Comparison of ENCODE assay signal across 17 mouse cellular contexts in genomic region chr8:107946888-107947287, GRCm38 (mm10). TPM values are rescaled to one million over a fixed set of nuclear protein-coding genes. Genes with fewer than 3 reads are reported as not detected.
DNase-seq lines count a peak whose midpoint lies in the region; ATAC-seq and TF ChIP-seq lines count a peak whose summit lies in the region.
"Had no signal": no experiment of that assay in that cellular context is flagged by ENCODE, and none has a peak within 500 bp of the region (broad histone marks: within the 10 kb centered on the region; RNA-seq: fewer than 3 reads in every experiment).

No protein-coding gene starts in this region.

- TF ChIP-seq CTCF in midbrain, postnatal 0 days (IDR thresholded peaks at IDR 0.05): no peak

- H3K4me1 ChIP-seq in embryonic facial prominence, embryonic 12.5 days: peaks cover 49% of the 10 kb centered on the region
- H3K4me1 ChIP-seq in embryonic facial prominence, embryonic 10.5 days: peaks cover 76% of the 10 kb centered on the region
- H3K4me1 ChIP-seq in midbrain, embryonic 12.5 days: peaks cover 39% of the 10 kb centered on the region
- peaks cover 12% of the 10 kb centered on the region for H3K4me1 ChIP-seq in midbrain, embryonic 11.5 days (ENCODE audit: control insufficient read depth, insufficient read depth, low read length)
- peaks cover 93% of the 10 kb centered on the region for H3K4me1 ChIP-seq in limb, embryonic 10.5 days
- peaks cover 15% of the 10 kb centered on the region for H3K4me1 ChIP-seq in midbrain, postnatal 0 days (ENCODE audit: insufficient read depth, low read length)

- no peaks in the 10 kb centered on the region for H3K9me3 ChIP-seq in embryonic facial prominence, embryonic 12.5 days
- no peaks in the 10 kb centered on the region for H3K9me3 ChIP-seq in embryonic facial prominence, embryonic 10.5 days
- no peaks in the 10 kb centered on the region for H3K9me3 ChIP-seq in midbrain, embryonic 12.5 days
- no peaks in the 10 kb centered on the region for H3K9me3 ChIP-seq in midbrain, embryonic 11.5 days (ENCODE audit: control insufficient read depth, low read length)
- no peaks in the 10 kb centered on the region for H3K9me3 ChIP-seq in limb, embryonic 10.5 days (replicated peaks)
- H3K9me3 ChIP-seq in midbrain, postnatal 0 days (ENCODE audit: low read length): no peaks in the 10 kb centered on the region
- H3K9me3 ChIP-seq: neural tube, embryonic 12.5 days had no signal

- H3K36me3 ChIP-seq in embryonic facial prominence, embryonic 12.5 days: no peaks in the 10 kb centered on the region
- H3K36me3 ChIP-seq in embryonic facial prominence, embryonic 10.5 days (replicated peaks): no peaks in the 10 kb centered on the region
- no peaks in the 10 kb centered on the region for H3K36me3 ChIP-seq in midbrain, embryonic 12.5 days
- H3K36me3 ChIP-seq in midbrain, embryonic 11.5 days (ENCODE audit: control insufficient read depth, insufficient read depth, low read length): no peaks in the 10 kb centered on the region
- no peaks in the 10 kb centered on the region for H3K36me3 ChIP-seq in limb, embryonic 10.5 days
- no peaks in the 10 kb centered on the region for H3K36me3 ChIP-seq in midbrain, postnatal 0 days (ENCODE audit: insufficient read depth, low read length)
- H3K36me3 ChIP-seq: neural tube, embryonic 12.5 days had no signal

- peak overlapping the region; percentile 67 for H3K27ac ChIP-seq in embryonic facial prominence, embryonic 12.5 days
- H3K27ac ChIP-seq in embryonic facial prominence, embryonic 10.5 days (replicated peaks): no peak overlapping the region; the same call in 1 of the 2 replicates
- peak overlapping the region; percentile 16 for H3K27ac ChIP-seq in midbrain, embryonic 12.5 days (replicated peaks)
- no peak overlapping the region for H3K27ac ChIP-seq in midbrain, embryonic 11.5 days (ENCODE audit: low read depth, low read length)
- peak overlapping the region; percentile 84; the same call in 1 of the 2 replicates for H3K27ac ChIP-seq in limb, embryonic 10.5 days
- peak overlapping the region; percentile 55 for H3K27ac ChIP-seq in midbrain, postnatal 0 days (ENCODE audit: low read depth, low read length)
- H3K27ac ChIP-seq: neural tube, embryonic 12.5 days had no signal

- H3K4me2 ChIP-seq in embryonic facial prominence, embryonic 12.5 days (replicated peaks): no peak overlapping the region
- no peak overlapping the region for H3K4me2 ChIP-seq in midbrain, embryonic 12.5 days (replicated peaks)
- no peak overlapping the region for H3K4me2 ChIP-seq in midbrain, embryonic 11.5 days
- peak overlapping the region; percentile 2; the same call in 1 of the 2 replicates for H3K4me2 ChIP-seq in midbrain, postnatal 0 days (ENCODE audit: low read depth, low read length, poor library complexity, severe bottlenecking)
- H3K4me2 ChIP-seq: neural tube, embryonic 12.5 days had no signal

- H3K4me3 ChIP-seq in embryonic facial prominence, embryonic 12.5 days: no peak overlapping the region
- no peak overlapping the region for H3K4me3 ChIP-seq in embryonic facial prominence, embryonic 10.5 days
- H3K4me3 ChIP-seq in midbrain, embryonic 12.5 days: no peak overlapping the region
- H3K4me3 ChIP-seq in midbrain, embryonic 11.5 days (ENCODE audit: low read depth, low read length): no peak overlapping the region
- H3K4me3 ChIP-seq in limb, embryonic 10.5 days: no peak overlapping the region
- no peak overlapping the region for H3K4me3 ChIP-seq in midbrain, postnatal 0 days (ENCODE audit: low read depth, low read length)
- H3K4me3 ChIP-seq: neural tube, embryonic 12.5 days had no signal

- WGBS in embryonic facial prominence, embryonic 12.5 days: 52% methylated on average over 5 of the region's 5 CpGs
- 72% methylated on average over 5 of the region's 5 CpGs for WGBS in embryonic facial prominence, embryonic 10.5 days
- WGBS in midbrain, embryonic 12.5 days: 68% methylated on average over 5 of the region's 5 CpGs
- WGBS in midbrain, embryonic 11.5 days: 68% methylated on average over 5 of the region's 5 CpGs
- WGBS in limb, embryonic 10.5 days: 68% methylated on average over 5 of the region's 5 CpGs
- WGBS in midbrain, postnatal 0 days: 57% methylated on average over 5 of the region's 5 CpGs

- 0 out of 2 replicates have a peak, but pooled peaks cover 3% of the 10 kb centered on the region for H3K27me3 ChIP-seq in embryonic facial prominence, embryonic 12.5 days
- peaks cover 59% of the 10 kb centered on the region for H3K27me3 ChIP-seq in embryonic facial prominence, embryonic 10.5 days (replicated peaks; ENCODE audit: low read depth, poor library complexity, severe bottlenecking)
- H3K27me3 ChIP-seq in midbrain, embryonic 12.5 days: peaks cover 25% of the 10 kb centered on the region
- no peaks in the 10 kb centered on the region for H3K27me3 ChIP-seq in midbrain, embryonic 11.5 days (ENCODE audit: control insufficient read depth, insufficient read depth, low read length)
- peaks cover 36% of the 10 kb centered on the region for H3K27me3 ChIP-seq in limb, embryonic 10.5 days (ENCODE audit: low read depth, poor library complexity, severe bottlenecking)
- H3K27me3 ChIP-seq in midbrain, postnatal 0 days (ENCODE audit: insufficient read depth, low read length): no peaks in the 10 kb centered on the region

- H3K9ac ChIP-seq in embryonic facial prominence, embryonic 12.5 days: no peak overlapping the region
- no peak overlapping the region for H3K9ac ChIP-seq in midbrain, embryonic 12.5 days (replicated peaks)
- no peak overlapping the region for H3K9ac ChIP-seq in midbrain, embryonic 11.5 days (ENCODE audit: low read length)
- H3K9ac ChIP-seq in midbrain, postnatal 0 days (replicated peaks; ENCODE audit: low read length, poor library complexity, severe bottlenecking): no peak overlapping the region
- H3K9ac ChIP-seq: liver, postnatal 0 days; neural tube, embryonic 12.5 days had no signal

- no peak for ATAC-seq in embryonic facial prominence, embryonic 12.5 days (ENCODE audit: insufficient number of reproducible peaks, insufficient read depth, low FRiP score, low TSS enrichment)
- ATAC-seq in midbrain, embryonic 12.5 days (ENCODE audit: low FRiP score, low read depth): no peak
- ATAC-seq in midbrain, embryonic 11.5 days (ENCODE audit: low FRiP score): no peak
- ATAC-seq in midbrain, postnatal 0 days (ENCODE audit: low FRiP score): no peak
- ATAC-seq: liver, postnatal 0 days had no signal

- no peak for DNase-seq in embryonic facial prominence, embryonic 10.5 days (ENCODE audit: low spot score)
- DNase-seq in midbrain, embryonic 11.5 days (ENCODE audit: low spot score, missing footprints): no peak
- no peak for DNase-seq in limb, embryonic 10.5 days (ENCODE audit: low spot score)
- no peak for DNase-seq in midbrain, postnatal 0 days (ENCODE audit: low spot score)
- DNase-seq in layer of hippocampus, postnatal 36 days: no peak
- no peak for DNase-seq in left cerebral cortex, adult 9 months (ENCODE audit: low spot score in 2 of 2)
- DNase-seq: cerebellum, postnatal 14 days; gastrocnemius, postnatal 14 days; kidney, adult 11 months; kidney, postnatal 36 days; left cerebral cortex, postnatal 4 days; liver, postnatal 0 days; retina, postnatal 1 day; thymus, postnatal 14 days had no signal

RNA-seq across cellular contexts. Expression of gene Zfhx3, which starts 4.4 kb away (rescaled TPM):
- 38.5 and 43.1 TPM in 2 replicates for polyA plus RNA-seq in embryonic facial prominence, embryonic 12.5 days (2016; fragmentation: Nextera tagmentation; extraction: Ambion mirVana)
- polyA plus RNA-seq in embryonic facial prominence, embryonic 10.5 days (2016; fragmentation: Nextera tagmentation; extraction: Ambion mirVana): 16.4 and 18.8 TPM in 2 replicates
- polyA plus RNA-seq in midbrain, embryonic 12.5 days (2016; fragmentation: Nextera tagmentation; extraction: Ambion mirVana): 48.9 and 52.0 TPM in 2 replicates
- polyA plus RNA-seq in midbrain, embryonic 11.5 days (2014; fragmentation: Nextera tagmentation; extraction: Ambion mirVana): 23.4 and 26.8 TPM in 2 replicates
- polyA plus RNA-seq in limb, embryonic 10.5 days (2016; fragmentation: Nextera tagmentation; extraction: Ambion mirVana): 15.8 and 28.1 TPM in 2 replicates
- 44.5 and 52.0 TPM in 2 replicates for total RNA-seq in midbrain, postnatal 0 days (2014; rRNA removed)
- polyA plus RNA-seq in midbrain, postnatal 0 days (2015; fragmentation: Nextera tagmentation; extraction: Ambion mirVana): 25.0 and 33.1 TPM in 2 replicates
- 1 to 10 TPM; 4.3 to 4.4 TPM for total RNA-seq in layer of hippocampus, postnatal 36 days (2021)

Comparison
In these comparisons a context has a peak if more than half of its experiments do, and no peak if none do; other contexts are left out.
1. H3K27ac ChIP-seq: peak in embryonic facial prominence, embryonic 12.5 days (single experiment), midbrain, embryonic 12.5 days (single experiment), limb, embryonic 10.5 days (single experiment) and midbrain, postnatal 0 days (single experiment); none in embryonic facial prominence, embryonic 10.5 days (single experiment) and midbrain, embryonic 11.5 days (single experiment).